Mouse (Mus musculus) heart, postnatal 0 days (tissue): ENCODE measurements around the gene Meltf.

Source experiments
- CTCF ChIP-seq: IDR thresholded peaks from 2 replicates; pipeline ENCODE4 v1.5.1; 2016; ENCODE audit warnings: antibody characterized with exemption, control low read depth, low read depth
- EP300 ChIP-seq: IDR thresholded peaks from 2 replicates; pipeline ENCODE4 v1.6.1; 2016; ENCODE audit warnings: antibody characterized with exemption, low read depth

DNA sequence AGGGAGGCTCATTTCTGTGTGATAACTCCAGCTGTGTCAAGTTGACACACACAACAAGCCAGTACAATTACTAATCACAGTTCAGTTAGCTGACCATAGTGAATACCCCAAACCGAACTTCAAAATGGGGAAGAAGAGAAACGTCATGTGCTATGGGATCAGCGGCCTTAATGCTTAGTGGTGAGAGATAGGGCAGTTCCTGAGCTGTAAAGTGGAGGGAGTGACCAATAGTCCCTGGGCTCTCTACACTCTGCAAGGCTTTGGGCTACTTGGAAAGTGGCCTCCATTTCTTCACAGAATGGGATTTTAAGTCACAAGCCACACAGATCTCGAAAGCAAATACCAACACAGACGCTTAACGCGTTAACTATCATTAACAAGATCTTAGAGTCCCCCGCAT is 68.7 kb downstream of the Meltf start:
- TF ChIP-seq CTCF, result no peak
- no peak for TF ChIP-seq EP300
